Mouse (Mus musculus): ENCODE measurements around the gene Chd1l.

Chd1l gene

GRCm38 (mm10) chr3:97609845-97610410 lies at the start of gene Chd1l:
Chd1l (minus strand) TSS chr3:97610203.
- DNase-seq (ENCODE audit: low spot score), result peak; percentile 95

- DNase-seq (ENCODE audit: low spot score), result no peak
Observed at GRCm38 (mm10) chr3:97659746-97660145, 49.7 kb upstream of the Chd1l start.

GRCm38 (mm10) chr3:97658426-97659193 lies 48.6 kb upstream of the Chd1l start:
- DNase-seq (ENCODE audit: low spot score), result no peak

GRCm38 (mm10) chr3:97657655-97658411 lies 47.8 kb upstream of the Chd1l start, which contains the start of gene Prkab2:
Prkab2 (plus strand) TSS chr3:97658193.
- peak; percentile 100 for DNase-seq (ENCODE audit: low spot score)

- DNase-seq (ENCODE audit: low spot score), result peak; percentile 61
Observed at GRCm38 (mm10) chr3:97654901-97655300, 44.9 kb upstream of the Chd1l start.

GRCm38 (mm10) chr3:97653781-97654180 lies 43.8 kb upstream of the Chd1l start:
- DNase-seq (ENCODE audit: low spot score), result no peak

- DNase-seq (ENCODE audit: low spot score), result no peak
Observed at GRCm38 (mm10) chr3:97651604-97652003, 41.6 kb upstream of the Chd1l start.

GRCm38 (mm10) chr3:97649469-97649868 lies 39.5 kb upstream of the Chd1l start:
- no peak for DNase-seq (ENCODE audit: low spot score)

- DNase-seq (ENCODE audit: low spot score), result no peak
Observed at GRCm38 (mm10) chr3:97649022-97649421, 39.0 kb upstream of the Chd1l start.

- no peak for DNase-seq (ENCODE audit: low spot score)
Observed at GRCm38 (mm10) chr3:97648518-97648917, 38.5 kb upstream of the Chd1l start.

- DNase-seq (ENCODE audit: low spot score), result no peak
Observed at GRCm38 (mm10) chr3:97642001-97642400, 32.0 kb upstream of the Chd1l start.

GRCm38 (mm10) chr3:97641396-97641795 lies 31.4 kb upstream of the Chd1l start:
- DNase-seq (ENCODE audit: low spot score), result no peak

GRCm38 (mm10) chr3:97634288-97634761 lies 24.3 kb upstream of the Chd1l start:
- DNase-seq (ENCODE audit: low spot score), result no peak

GRCm38 (mm10) chr3:97633456-97633855 lies 23.5 kb upstream of the Chd1l start:
- no peak for DNase-seq (ENCODE audit: low spot score)

- DNase-seq (ENCODE audit: low spot score), result no peak
Observed at GRCm38 (mm10) chr3:97631258-97631860, 21.4 kb upstream of the Chd1l start.

GRCm38 (mm10) chr3:97630746-97631145 lies 20.7 kb upstream of the Chd1l start:
- DNase-seq (ENCODE audit: low spot score), result no peak

- DNase-seq (ENCODE audit: low spot score), result no peak
Observed at GRCm38 (mm10) chr3:97629941-97630340, 19.9 kb upstream of the Chd1l start.

- DNase-seq (ENCODE audit: low spot score), result peak; percentile 69
Observed at GRCm38 (mm10) chr3:97628391-97629001, 18.5 kb upstream of the Chd1l start, which contains the start of gene Fmo5. Fmo5 (plus strand) TSS chr3:97628804.

- DNase-seq (ENCODE audit: low spot score), result no peak
Observed at GRCm38 (mm10) chr3:97627893-97628292, 17.9 kb upstream of the Chd1l start.

GRCm38 (mm10) chr3:97624611-97625010 lies 14.6 kb upstream of the Chd1l start:
- no peak for DNase-seq (ENCODE audit: low spot score)

- DNase-seq (ENCODE audit: low spot score), result no peak
Observed at GRCm38 (mm10) chr3:97620657-97621056, 10.7 kb upstream of the Chd1l start.

GRCm38 (mm10) chr3:97617899-97618298 lies 7.9 kb upstream of the Chd1l start:
- DNase-seq (ENCODE audit: low spot score), result no peak
